Mouse (Mus musculus): ENCODE data around the gene St3gal5.

DNA sequence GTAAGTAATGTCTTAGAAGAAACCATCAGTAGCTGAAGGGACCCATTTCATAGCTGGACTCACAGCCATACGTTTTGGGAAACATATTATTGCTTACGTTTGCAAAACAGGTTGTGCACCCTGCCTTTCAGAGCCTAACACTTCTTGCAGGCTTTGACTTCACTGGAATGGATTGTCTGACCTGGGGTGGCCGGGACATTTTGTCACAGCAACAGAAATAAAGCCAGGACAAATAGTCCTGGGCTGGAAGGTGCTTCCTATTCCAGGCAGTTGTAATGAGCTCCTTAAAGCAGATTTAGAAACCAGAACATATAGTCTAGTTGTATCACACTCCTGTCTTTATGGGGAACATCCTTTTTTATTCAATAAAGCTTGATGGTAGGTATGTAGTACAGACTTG, 63.6 kb downstream of the St3gal5 start:
- TF ChIP-seq GATA1 (IDR thresholded peaks at IDR 0.05; ENCODE audit: borderline replicate concordance, low read length) (no peak), FLI1 (IDR thresholded peaks at IDR 0.05; ENCODE audit: low read length) (no peak)

All from megakaryocyte, embryonic 14.5 days (primary cell).